Mouse (Mus musculus): Measurements from ENCODE around the gene Atoh7. TPM values are rescaled to one million over a fixed set of nuclear protein-coding genes. Genes with fewer than 3 reads are reported as not detected.

Atoh7 gene
- polyA plus RNA-seq (2012; rRNA removed), result 0.08 TPM in 2 replicates

GRCm38 (mm10) chr10:63099521-63099920 lies at the start of gene Atoh7:
Gene Atoh7 (plus strand): TSS chr10:63099651.

DNA sequence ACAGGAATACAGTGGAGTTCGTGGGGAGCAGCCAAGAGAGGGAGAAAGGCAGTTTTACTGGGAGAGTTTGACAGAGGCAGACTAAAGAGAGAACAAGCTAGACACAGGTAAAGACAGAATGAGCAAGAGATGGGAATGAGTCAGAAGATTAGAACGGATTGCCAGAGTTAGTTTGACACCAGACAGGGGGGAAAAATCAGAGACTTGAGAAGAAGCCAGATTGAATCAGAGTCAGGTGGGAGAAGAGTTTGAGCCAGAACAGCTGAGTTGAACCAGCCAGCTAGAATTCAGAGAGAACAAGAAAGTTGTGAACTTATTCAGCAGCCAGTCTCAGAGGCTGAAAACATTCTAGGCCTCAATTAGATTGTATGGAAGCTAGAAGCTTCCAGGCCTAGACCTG lies 39.6 kb upstream of the Atoh7 start, which contains the start of gene Pbld1:
Gene Pbld1 (plus strand): TSS at position 301 of the 400 bp plus-strand sequence.

Other genes starting within 250 kb of the Atoh7 start
- gene Tet1, start 190.7 kb upstream of the Atoh7 start, polyA plus RNA-seq (2012; rRNA removed), result 0.19 and 0.36 TPM in 2 replicates
- 7.2 and 7.5 TPM in 2 replicates for gene Slc25a16, start 179.0 kb upstream of the Atoh7 start, polyA plus RNA-seq (2012; rRNA removed)
- gene Dna2, start 152.6 kb upstream of the Atoh7 start, polyA plus RNA-seq (2012; rRNA removed), result 14.9 and 15.6 TPM in 2 replicates
- 1.6 and 1.8 TPM in 2 replicates for gene Rufy2, start 119.4 kb upstream of the Atoh7 start, polyA plus RNA-seq (2012; rRNA removed)
- gene Hnrnph3, start 75.4 kb upstream of the Atoh7 start, polyA plus RNA-seq (2012; rRNA removed), result 18.0 and 21.2 TPM in 2 replicates
- 6.1 and 7.4 TPM in 2 replicates for gene Pbld2, start 75.3 kb upstream of the Atoh7 start, polyA plus RNA-seq (2012; rRNA removed)
- 92.1 and 101 TPM in 2 replicates for gene Pbld1, start 39.5 kb upstream of the Atoh7 start, polyA plus RNA-seq (2012; rRNA removed)
- gene Mypn, start 104.3 kb downstream of the Atoh7 start, polyA plus RNA-seq (2012; rRNA removed), result 0.01 TPM in 2 replicates
- gene Herc4, start 144.2 kb downstream of the Atoh7 start, polyA plus RNA-seq (2012; rRNA removed), result 20.6 and 23.7 TPM in 2 replicates